Mouse (Mus musculus) hindbrain, embryonic 14.5 days (tissue): ENCODE data around the gene Adk. TPM values are rescaled to one million over a fixed set of nuclear protein-coding genes. Genes with fewer than 3 reads are reported as not detected.

ENCODE experiments used
- ATAC-seq: fragments of 200-750 bp; cut with Nextera tagmentation; 2 replicates; pipeline ENCODE4 v1.8.0; 2017; ENCODE audit warnings: moderate number of reproducible peaks, mild to moderate bottlenecking, moderate TSS enrichment, moderate library complexity; ENCODE audit not compliant: low FRiP score
- DNase-seq: peaks from one replicate; pipeline ENCODE4 v3.0.0-alpha.2; 2015; ENCODE audit warnings: low spot score
- H3K27ac ChIP-seq: fragments of 300-500 bp; sonication (generic); 2 replicates; pipeline ENCODE4 v1.5.1; 2014; ENCODE audit warnings: mild to moderate bottlenecking, moderate library complexity
- H3K27me3 ChIP-seq: fragments of 300-500 bp; sonication (generic); 2 replicates; pipeline ENCODE4 v1.6.1; 2014; ENCODE audit warnings: mild to moderate bottlenecking, low read length, mixed read lengths; ENCODE audit not compliant: control insufficient read depth, insufficient read depth
- H3K36me3 ChIP-seq: fragments of 300-500 bp; sonication (generic); replicated peaks from 2 replicates; pipeline ENCODE4 v1.6.1; 2014; ENCODE audit not compliant: control insufficient read depth, insufficient read depth
- H3K4me1 ChIP-seq: fragments of 300-500 bp; sonication (generic); replicated peaks from 2 replicates; pipeline ENCODE4 v1.6.1; 2014; ENCODE audit warnings: antibody characterized with exemption, low read length, mixed read lengths; ENCODE audit not compliant: control insufficient read depth, insufficient read depth
- H3K4me2 ChIP-seq: fragments of 300-500 bp; sonication (generic); replicated peaks from 2 replicates; pipeline ENCODE4 v1.6.1; 2014; ENCODE audit warnings: mild to moderate bottlenecking, moderate library complexity
- H3K4me3 ChIP-seq: fragments of 300-500 bp; sonication (generic); replicated peaks from 2 replicates; pipeline ENCODE4 v1.5.1; 2014; ENCODE audit warnings: mild to moderate bottlenecking, low read length
- H3K9ac ChIP-seq: fragments of 300-500 bp; sonication (generic); 2 replicates; pipeline ENCODE4 v1.6.1; 2014
- H3K9me3 ChIP-seq: fragments of 300-500 bp; sonication (generic); 2 replicates; pipeline ENCODE4 v1.6.1; 2016; ENCODE audit warnings: low read length; ENCODE audit not compliant: control insufficient read depth
- WGBS: fragments of 180-500 bp; shearing (Covaris S2); extraction: QIAGEN DNeasy Blood & Tissue Kit; methylation state at CpG from one replicate; pipeline ENCODE4 v1.1.7; 2014; 5-methylcytosine and 5-hydroxymethylcytosine counted together
- polyA plus RNA-seq: library from polyadenylated mRNA; unstranded; fragments of >200 nt; fragmentation: Nextera tagmentation; extraction: Ambion mirVana; gene quantifications from 2 replicates; pipeline ENCODE4 v1.2.1, GENCODE M21; 2014

Adk gene
- polyA plus RNA-seq, 1 experiment from 2014 or later: 40.2 TPM

- WGBS: under 1% methylated on average over 56 of the region's 59 CpGs
- 0 out of 2 replicates have a peak, but pooled peaks cover 4% of the 10 kb centered on the region for H3K4me1 ChIP-seq
- ATAC-seq (peak; percentile 99), DNase-seq (peak; percentile 83)
- H3K36me3 ChIP-seq: no peaks in the 10 kb centered on the region
- H3K27me3 ChIP-seq: no peaks in the 10 kb centered on the region
- peak overlapping the region; percentile 69 for H3K4me3 ChIP-seq
- no peaks in the 10 kb centered on the region for H3K9me3 ChIP-seq
- H3K9ac ChIP-seq: peak overlapping the region; percentile 75
- H3K4me2 ChIP-seq: peak overlapping the region; percentile 76
- H3K27ac ChIP-seq: peak overlapping the region; percentile 70
Measured at GRCm38 (mm10) chr14:21075751-21076500, 23.6 kb downstream of the Adk start.

- H3K4me3 ChIP-seq: peak overlapping the region; percentile 69
- H3K4me2 ChIP-seq: peak overlapping the region; percentile 76
- H3K27me3 ChIP-seq: no peaks in the 10 kb centered on the region
- no peak overlapping the region for H3K27ac ChIP-seq
- 43% methylated on average over 7 of the region's 7 CpGs for WGBS
- H3K9me3 ChIP-seq: no peaks in the 10 kb centered on the region
- H3K9ac ChIP-seq: peak overlapping the region; percentile 75
- H3K36me3 ChIP-seq: no peaks in the 10 kb centered on the region
- 0 out of 2 replicates have a peak, but pooled peaks cover 4% of the 10 kb centered on the region for H3K4me1 ChIP-seq
- ATAC-seq: peak; percentile 26
- no peak for DNase-seq
Measured at GRCm38 (mm10) chr14:21076501-21077194, 24.3 kb downstream of the Adk start.

- no peak overlapping the region for H3K9ac ChIP-seq
- WGBS: 90% methylated on average over 4 of the region's 4 CpGs
Measured at GRCm38 (mm10) chr14:21077939-21078338, 25.6 kb downstream of the Adk start.

GRCm38 (mm10) chr14:21078511-21078910 lies 26.1 kb downstream of the Adk start:
- H3K4me1 ChIP-seq: 0 out of 2 replicates have a peak, but pooled peaks cover 4% of the 10 kb centered on the region
- no peaks in the 10 kb centered on the region for H3K27me3 ChIP-seq
- no peak overlapping the region for H3K9ac ChIP-seq
- no peak overlapping the region for H3K27ac ChIP-seq
- DNase-seq: no peak
- no peaks in the 10 kb centered on the region for H3K9me3 ChIP-seq
- no peak overlapping the region for H3K4me3 ChIP-seq
- H3K36me3 ChIP-seq: no peaks in the 10 kb centered on the region
- ATAC-seq: no peak
- no peak overlapping the region for H3K4me2 ChIP-seq

More at GRCm38 (mm10) chr14:21077939-21078338, 25.6 kb downstream of the Adk start:
- Histone ChIP-seq H3K27ac (no peak overlapping the region), H3K4me2 (no peak overlapping the region), H3K4me3 (no peak overlapping the region), H3K27me3 (no peaks in the 10 kb centered on the region), H3K36me3 (no peaks in the 10 kb centered on the region), H3K4me1 (0 out of 2 replicates have a peak, but pooled peaks cover 4% of the 10 kb centered on the region), H3K9me3 (no peaks in the 10 kb centered on the region)
- ATAC-seq (no peak), DNase-seq (no peak)

GRCm38 (mm10) chr14:21082823-21083222 lies 30.4 kb downstream of the Adk start:
- Histone ChIP-seq H3K9me3 (no peaks in the 10 kb centered on the region), H3K27ac (no peak overlapping the region), H3K4me2 (no peak overlapping the region), H3K4me1 (no peaks in the 10 kb centered on the region), H3K4me3 (no peak overlapping the region), H3K36me3 (no peaks in the 10 kb centered on the region), H3K9ac (no peak overlapping the region), H3K27me3 (no peaks in the 10 kb centered on the region)
- ATAC-seq (no peak), DNase-seq (no peak)
- whole genome bisulfite sequencing: 67% methylated on average over 1 of the region's 1 CpGs

GRCm38 (mm10) chr14:21085666-21086065 lies 33.3 kb downstream of the Adk start:
- H3K4me2 ChIP-seq: no peak overlapping the region
- ATAC-seq (no peak), DNase-seq (no peak)
- 91% methylated on average over 5 of the region's 5 CpGs for WGBS
- H3K36me3 ChIP-seq: no peaks in the 10 kb centered on the region
- H3K9me3 ChIP-seq: no peaks in the 10 kb centered on the region
- no peaks in the 10 kb centered on the region for H3K4me1 ChIP-seq
- no peak overlapping the region for H3K4me3 ChIP-seq
- no peak overlapping the region for H3K9ac ChIP-seq
- no peaks in the 10 kb centered on the region for H3K27me3 ChIP-seq
- no peak overlapping the region for H3K27ac ChIP-seq

GRCm38 (mm10) chr14:21086106-21086505 lies 33.7 kb downstream of the Adk start:
- Histone ChIP-seq H3K4me1 (no peaks in the 10 kb centered on the region), H3K27me3 (no peaks in the 10 kb centered on the region), H3K4me2 (no peak overlapping the region), H3K9ac (no peak overlapping the region), H3K4me3 (no peak overlapping the region), H3K36me3 (no peaks in the 10 kb centered on the region), H3K27ac (no peak overlapping the region), H3K9me3 (no peaks in the 10 kb centered on the region)
- no peak for DNase-seq
- ATAC-seq: no peak
- 67% methylated on average over 2 of the region's 2 CpGs for WGBS

- H3K27me3 ChIP-seq: no peaks in the 10 kb centered on the region
- no peak overlapping the region for H3K4me2 ChIP-seq
- H3K9ac ChIP-seq: no peak overlapping the region
- ATAC-seq (no peak), DNase-seq (no peak)
- 67% methylated on average over 7 of the region's 7 CpGs for WGBS
- H3K36me3 ChIP-seq: no peaks in the 10 kb centered on the region
- no peak overlapping the region for H3K4me3 ChIP-seq
- H3K4me1 ChIP-seq: no peaks in the 10 kb centered on the region
- H3K9me3 ChIP-seq: no peaks in the 10 kb centered on the region
- no peak overlapping the region for H3K27ac ChIP-seq
Measured at GRCm38 (mm10) chr14:21086827-21087351, 34.5 kb downstream of the Adk start.

- Histone ChIP-seq H3K27ac (no peak overlapping the region), H3K4me3 (no peak overlapping the region), H3K36me3 (no peaks in the 10 kb centered on the region)
Measured at GRCm38 (mm10) chr14:21087390-21088060, 35.2 kb downstream of the Adk start.

More at GRCm38 (mm10) chr14:21087390-21088060, 35.2 kb downstream of the Adk start:
- ATAC-seq (no peak), DNase-seq (no peak)
- H3K9ac ChIP-seq: no peak overlapping the region
- no peaks in the 10 kb centered on the region for H3K27me3 ChIP-seq
- H3K9me3 ChIP-seq: no peaks in the 10 kb centered on the region
- H3K4me2 ChIP-seq: no peak overlapping the region
- H3K4me1 ChIP-seq: no peaks in the 10 kb centered on the region
- 65% methylated on average over 4 of the region's 4 CpGs for WGBS
